Mouse (Mus musculus) T-helper 17 cell (primary cell): ENCODE results near the gene Tnfrsf8.

Experiments used
- in situ Hi-C, 2 experiments: fragments of 300-600 bp; cut with MboI, MseI; formaldehyde crosslinking; loops; 1 replicate in 1 of 2; 2 replicates in 1 of 2; pipeline ENCODE4 v1.15.1; 2025; ENCODE audit warnings: high pct_unique_total_duplicates in 2 of 2

Gene Tnfrsf8

GRCm38 (mm10) chr4:145273923-145274322 lies 41.0 kb downstream of the Tnfrsf8 start:
- in situ Hi-C loops: loop anchor here in 1 of 2 experiments (5.0 kb wide), 1 partner anchor 507 kb away; no protein-coding TSS in a partner anchor

GRCm38 (mm10) chr4:145272763-145273162 lies 42.2 kb downstream of the Tnfrsf8 start:
- in situ Hi-C loops: loop anchor here in 1 of 2 experiments (5.0 kb wide), 1 partner anchor 505 kb away; no protein-coding TSS in a partner anchor

GRCm38 (mm10) chr4:145271634-145272033 lies 43.3 kb downstream of the Tnfrsf8 start:
- in situ Hi-C loops: loop anchor here in 1 of 2 experiments (5.0 kb wide), 1 partner anchor 504 kb away; no protein-coding TSS in a partner anchor

GRCm38 (mm10) chr4:145270136-145270535 lies 44.8 kb downstream of the Tnfrsf8 start:
- in situ Hi-C loops: loop anchor here in 1 of 2 experiments (5.0 kb wide), 1 partner anchor 503 kb away; no protein-coding TSS in a partner anchor

- in situ Hi-C loops: loop anchor here in 1 of 2 experiments (10.0 kb wide), 1 partner anchor 1183 kb away; no protein-coding TSS in a partner anchor
These were observed 47.3 kb downstream of the Tnfrsf8 start for GRCm38 (mm10) chr4:145267631-145268110.

GRCm38 (mm10) chr4:145266505-145266904 lies 48.5 kb downstream of the Tnfrsf8 start:
- in situ Hi-C loops: loop anchor here in 1 of 2 experiments (10.0 kb wide), 1 partner anchor 1182 kb away; no protein-coding TSS in a partner anchor

- in situ Hi-C loops: loop anchor here in 1 of 2 experiments (10.0 kb wide), 1 partner anchor 1180 kb away; no protein-coding TSS in a partner anchor
These were observed 50.2 kb downstream of the Tnfrsf8 start for GRCm38 (mm10) chr4:145264761-145265160.

GRCm38 (mm10) chr4:145263583-145263982 lies 51.4 kb downstream of the Tnfrsf8 start:
- in situ Hi-C loops: loop anchor here in 1 of 2 experiments (10.0 kb wide), 1 partner anchor 1179 kb away; no protein-coding TSS in a partner anchor

- in situ Hi-C loops: loop anchor here in 1 of 2 experiments (10.0 kb wide), 1 partner anchor 1176 kb away; no protein-coding TSS in a partner anchor
These were observed 54.2 kb downstream of the Tnfrsf8 start for GRCm38 (mm10) chr4:145260802-145261201.

- in situ Hi-C loops: no loop called here
These were observed 57.1 kb downstream of the Tnfrsf8 start for GRCm38 (mm10) chr4:145257751-145258434.

- in situ Hi-C loops: no loop called here
These were observed 58.8 kb downstream of the Tnfrsf8 start for GRCm38 (mm10) chr4:145256144-145256543.

- in situ Hi-C loops: loop anchor here in 1 of 2 experiments (5.0 kb wide), 1 partner anchor 48 kb away; no protein-coding TSS in a partner anchor
These were observed 60.5 kb downstream of the Tnfrsf8 start for GRCm38 (mm10) chr4:145254418-145254817.

GRCm38 (mm10) chr4:145252611-145253010 lies 62.4 kb downstream of the Tnfrsf8 start:
- in situ Hi-C loops: loop anchor here in 1 of 2 experiments (5.0 kb wide), 1 partner anchor 50 kb away; no protein-coding TSS in a partner anchor

GRCm38 (mm10) chr4:145251546-145251945 lies 63.4 kb downstream of the Tnfrsf8 start:
- in situ Hi-C loops: loop anchor here in 1 of 2 experiments (5.0 kb wide), 1 partner anchor 51 kb away; no protein-coding TSS in a partner anchor

GRCm38 (mm10) chr4:145250002-145250401 lies 65.0 kb downstream of the Tnfrsf8 start:
- in situ Hi-C loops: loop anchor here in 1 of 2 experiments (5.0 kb wide), 1 partner anchor 52 kb away; no protein-coding TSS in a partner anchor

- in situ Hi-C loops: no loop called here
These were observed 67.4 kb downstream of the Tnfrsf8 start for GRCm38 (mm10) chr4:145247556-145247955.

- in situ Hi-C loops: no loop called here
These were observed 68.6 kb downstream of the Tnfrsf8 start, which contains the start of gene Tnfrsf1b for GRCm38 (mm10) chr4:145246173-145247011. Gene Tnfrsf1b, minus strand, starts transcription at chr4:145246870.

GRCm38 (mm10) chr4:145245581-145245980 lies 69.4 kb downstream of the Tnfrsf8 start:
- in situ Hi-C loops: no loop called here

- in situ Hi-C loops: no loop called here
These were observed 70.3 kb downstream of the Tnfrsf8 start for GRCm38 (mm10) chr4:145244676-145245075.

GRCm38 (mm10) chr4:145242719-145243350 lies 72.1 kb downstream of the Tnfrsf8 start:
- in situ Hi-C loops: no loop called here
